Mouse (Mus musculus) forebrain, embryonic 11.5 days (tissue): Measurements from ENCODE around the gene Fndc1. TPM values are rescaled to one million over a fixed set of nuclear protein-coding genes. Genes with fewer than 3 reads are reported as not detected.

Source experiments
- ATAC-seq: fragments of 200-750 bp; cut with Nextera tagmentation; replicated peaks from 2 replicates; pipeline ENCODE4 v1.8.0; 2017; ENCODE audit warnings: moderate TSS enrichment; ENCODE audit not compliant: low FRiP score
- DNase-seq: peaks from one replicate; pipeline ENCODE4 v3.0.0-alpha.2; 2017; ENCODE audit warnings: low spot score
- H3K27ac ChIP-seq: fragments of 300-500 bp; sonication (generic); 2 replicates; pipeline ENCODE4 v1.5.1; 2014; ENCODE audit warnings: low read depth, low read length
- H3K27me3 ChIP-seq: fragments of 300-500 bp; sonication (generic); 2 replicates; pipeline ENCODE4 v1.6.1; 2014; ENCODE audit warnings: mild to moderate bottlenecking, low read length, mixed read lengths; ENCODE audit not compliant: control insufficient read depth, insufficient read depth
- H3K36me3 ChIP-seq: fragments of 300-500 bp; sonication (generic); 2 replicates; pipeline ENCODE4 v1.6.1; 2014; ENCODE audit warnings: mild to moderate bottlenecking, low read length, moderate library complexity, mixed read lengths; ENCODE audit not compliant: control insufficient read depth, insufficient read depth
- H3K4me1 ChIP-seq: fragments of 300-500 bp; sonication (generic); replicated peaks from 2 replicates; pipeline ENCODE4 v1.6.1; 2014; ENCODE audit warnings: low read length, mixed read lengths; ENCODE audit not compliant: control insufficient read depth, insufficient read depth
- H3K4me2 ChIP-seq: fragments of 300-500 bp; sonication (generic); 2 replicates; pipeline ENCODE4 v1.6.1; 2014; ENCODE audit warnings: low read depth, mild to moderate bottlenecking, low read length, moderate library complexity, mixed read lengths; ENCODE audit not compliant: severe bottlenecking
- H3K4me3 ChIP-seq: fragments of 300-500 bp; sonication (generic); 2 replicates; pipeline ENCODE4 v1.5.1; 2014; ENCODE audit warnings: low read depth, low read length
- H3K9ac ChIP-seq: fragments of 300-500 bp; sonication (generic); 2 replicates; pipeline ENCODE4 v1.6.1; 2014; ENCODE audit warnings: low read length
- H3K9me3 ChIP-seq: fragments of 300-500 bp; sonication (generic); 2 replicates; pipeline ENCODE4 v1.6.1; 2016; ENCODE audit warnings: low read length, mixed read lengths; ENCODE audit not compliant: control insufficient read depth
- WGBS: fragments of 180-500 bp; shearing (Covaris S2); extraction: QIAGEN DNeasy Blood & Tissue Kit; methylation state at CpG from one replicate; pipeline ENCODE4 v1.1.7; 2014; 5-methylcytosine and 5-hydroxymethylcytosine counted together
- polyA plus RNA-seq: library from polyadenylated mRNA; unstranded; fragments of >200 nt; fragmentation: Nextera tagmentation; extraction: Ambion mirVana; gene quantifications from 2 replicates; pipeline ENCODE4 v1.2.1, GENCODE M21; 2014

The Fndc1 gene
- polyA plus RNA-seq, 1 experiment from 2014 or later, result 1.0 TPM

- H3K4me3 ChIP-seq, result no peak overlapping the region
- no peak overlapping the region for H3K27ac ChIP-seq
- H3K9ac ChIP-seq, result no peak overlapping the region
- no peak for ATAC-seq
- H3K36me3 ChIP-seq, result no peaks in the 10 kb centered on the region
- no peak overlapping the region for H3K4me2 ChIP-seq
- no peaks in the 10 kb centered on the region for H3K9me3 ChIP-seq
- WGBS, result 8% methylated on average over 4 of the region's 4 CpGs
- no peaks in the 10 kb centered on the region for H3K4me1 ChIP-seq
- no peaks in the 10 kb centered on the region for H3K27me3 ChIP-seq
- peak; percentile 81 for DNase-seq
Measured at GRCm38 (mm10) chr17:7868631-7869030, 41.5 kb upstream of the Fndc1 start.

GRCm38 (mm10) chr17:7864740-7865139 lies 37.6 kb upstream of the Fndc1 start:
- no peak overlapping the region for H3K27ac ChIP-seq
- no peak overlapping the region for H3K9ac ChIP-seq
- DNase-seq (no peak), ATAC-seq (no peak)
- no peaks in the 10 kb centered on the region for H3K4me1 ChIP-seq
- no peak overlapping the region for H3K4me3 ChIP-seq
- H3K9me3 ChIP-seq, result no peaks in the 10 kb centered on the region
- H3K4me2 ChIP-seq, result no peak overlapping the region
- 19% methylated on average over 7 of the region's 7 CpGs for WGBS
- H3K27me3 ChIP-seq, result no peaks in the 10 kb centered on the region
- H3K36me3 ChIP-seq, result no peaks in the 10 kb centered on the region

- H3K4me2 ChIP-seq, result no peak overlapping the region
- WGBS, result 27% methylated on average over 4 of the region's 4 CpGs
- H3K36me3 ChIP-seq, result no peaks in the 10 kb centered on the region
- no peaks in the 10 kb centered on the region for H3K9me3 ChIP-seq
- ATAC-seq (no peak), DNase-seq (peak; percentile 84)
- no peak overlapping the region for H3K4me3 ChIP-seq
- no peaks in the 10 kb centered on the region for H3K27me3 ChIP-seq
- no peak overlapping the region for H3K9ac ChIP-seq
- H3K27ac ChIP-seq, result no peak overlapping the region
- H3K4me1 ChIP-seq, result no peaks in the 10 kb centered on the region; the same call in 1 of the 2 replicates
Measured at GRCm38 (mm10) chr17:7863745-7864144, 36.6 kb upstream of the Fndc1 start.

- Histone ChIP-seq H3K4me1 (no peaks in the 10 kb centered on the region; the same call in 1 of the 2 replicates), H3K9ac (no peak overlapping the region), H3K27me3 (no peaks in the 10 kb centered on the region), H3K27ac (no peak overlapping the region), H3K36me3 (no peaks in the 10 kb centered on the region), H3K4me2 (no peak overlapping the region), H3K9me3 (no peaks in the 10 kb centered on the region), H3K4me3 (no peak overlapping the region)
- no peak for DNase-seq
- ATAC-seq, result no peak
- 70% methylated on average over 8 of the region's 8 CpGs for WGBS
Measured at GRCm38 (mm10) chr17:7860845-7861360, 33.8 kb upstream of the Fndc1 start.

- DNase-seq (no peak), ATAC-seq (no peak)
- Histone ChIP-seq H3K4me2 (no peak overlapping the region), H3K9me3 (no peaks in the 10 kb centered on the region), H3K36me3 (no peaks in the 10 kb centered on the region), H3K4me3 (no peak overlapping the region), H3K4me1 (no peaks in the 10 kb centered on the region; the same call in 1 of the 2 replicates), H3K27ac (no peak overlapping the region), H3K27me3 (no peaks in the 10 kb centered on the region), H3K9ac (no peak overlapping the region)
- WGBS, result 84% methylated on average over 6 of the region's 6 CpGs
Measured at GRCm38 (mm10) chr17:7857658-7858057, 30.6 kb upstream of the Fndc1 start.

- no peaks in the 10 kb centered on the region for H3K36me3 ChIP-seq
- WGBS, result 86% methylated on average over 8 of the region's 8 CpGs
- no peaks in the 10 kb centered on the region for H3K9me3 ChIP-seq
- no peaks in the 10 kb centered on the region; the same call in 1 of the 2 replicates for H3K4me1 ChIP-seq
- H3K4me2 ChIP-seq, result no peak overlapping the region
- no peaks in the 10 kb centered on the region for H3K27me3 ChIP-seq
- ATAC-seq (no peak), DNase-seq (no peak)
- H3K27ac ChIP-seq, result no peak overlapping the region
- no peak overlapping the region for H3K4me3 ChIP-seq
- H3K9ac ChIP-seq, result no peak overlapping the region
Measured at GRCm38 (mm10) chr17:7855851-7856250, 28.7 kb upstream of the Fndc1 start.

- Histone ChIP-seq H3K9me3 (no peaks in the 10 kb centered on the region), H3K36me3 (no peaks in the 10 kb centered on the region), H3K9ac (no peak overlapping the region), H3K27me3 (no peaks in the 10 kb centered on the region), H3K27ac (no peak overlapping the region), H3K4me2 (no peak overlapping the region), H3K4me3 (no peak overlapping the region), H3K4me1 (no peaks in the 10 kb centered on the region)
- DNase-seq (no peak), ATAC-seq (no peak)
- WGBS, result 60% methylated on average over 4 of the region's 4 CpGs
Measured at GRCm38 (mm10) chr17:7851979-7852378, 24.9 kb upstream of the Fndc1 start.

GRCm38 (mm10) chr17:7851527-7851926 lies 24.4 kb upstream of the Fndc1 start:
- H3K9me3 ChIP-seq, result no peaks in the 10 kb centered on the region
- H3K27me3 ChIP-seq, result no peaks in the 10 kb centered on the region
- DNase-seq (no peak), ATAC-seq (no peak)
- WGBS, result 79% methylated on average over 9 of the region's 9 CpGs
- no peaks in the 10 kb centered on the region for H3K4me1 ChIP-seq
- no peak overlapping the region for H3K4me3 ChIP-seq
- H3K27ac ChIP-seq, result no peak overlapping the region
- no peak overlapping the region for H3K9ac ChIP-seq
- no peaks in the 10 kb centered on the region for H3K36me3 ChIP-seq
- no peak overlapping the region for H3K4me2 ChIP-seq

GRCm38 (mm10) chr17:7850246-7850645 lies 23.1 kb upstream of the Fndc1 start:
- ATAC-seq (no peak), DNase-seq (no peak)
- H3K9me3 ChIP-seq, result no peaks in the 10 kb centered on the region
- H3K4me2 ChIP-seq, result no peak overlapping the region
- no peaks in the 10 kb centered on the region for H3K27me3 ChIP-seq
- no peak overlapping the region for H3K4me3 ChIP-seq
- no peak overlapping the region for H3K27ac ChIP-seq
- H3K9ac ChIP-seq, result no peak overlapping the region
- 71% methylated on average over 6 of the region's 6 CpGs for WGBS
- H3K36me3 ChIP-seq, result no peaks in the 10 kb centered on the region
- no peaks in the 10 kb centered on the region for H3K4me1 ChIP-seq
